Mouse (Mus musculus): ENCODE measurements around the gene Slc8b1. TPM values are rescaled to one million over a fixed set of nuclear protein-coding genes. Genes with fewer than 3 reads are reported as not detected.

Slc8b1 gene
- polyA plus RNA-seq, 1 experiment from 2014 or later, result 6.6 TPM

- Histone ChIP-seq H3K27me3 (no peaks in the 10 kb centered on the region), H3K9ac (no peak overlapping the region), H3K4me2 (peak overlapping the region; percentile 17; the same call in 1 of the 2 replicates), H3K4me3 (no peak overlapping the region), H3K27ac (peak overlapping the region; percentile 80), H3K36me3 (no peaks in the 10 kb centered on the region), H3K4me1 (peaks cover 75% of the 10 kb centered on the region), H3K9me3 (no peaks in the 10 kb centered on the region)
- 67% methylated on average over 11 of the region's 11 CpGs for WGBS
- no peak for ATAC-seq (ENCODE audit: borderline replicate concordance, extremely low read depth, low FRiP score, low TSS enrichment)
Observed at GRCm38 (mm10) chr5:120570289-120570897, 59.4 kb downstream of the Slc8b1 start.

GRCm38 (mm10) chr5:120571056-120571740, 60.2 kb downstream of the Slc8b1 start:
- Histone ChIP-seq H3K36me3 (no peaks in the 10 kb centered on the region), H3K4me1 (peaks cover 67% of the 10 kb centered on the region), H3K9me3 (no peaks in the 10 kb centered on the region), H3K27ac (peak overlapping the region; percentile 80), H3K4me3 (no peak overlapping the region), H3K9ac (no peak overlapping the region), H3K27me3 (no peaks in the 10 kb centered on the region), H3K4me2 (peak overlapping the region; percentile 17; the same call in 1 of the 2 replicates)
- 31% methylated on average over 14 of the region's 14 CpGs for WGBS
- peak; percentile 64 for ATAC-seq (ENCODE audit: borderline replicate concordance, extremely low read depth, low FRiP score, low TSS enrichment)

DNA sequence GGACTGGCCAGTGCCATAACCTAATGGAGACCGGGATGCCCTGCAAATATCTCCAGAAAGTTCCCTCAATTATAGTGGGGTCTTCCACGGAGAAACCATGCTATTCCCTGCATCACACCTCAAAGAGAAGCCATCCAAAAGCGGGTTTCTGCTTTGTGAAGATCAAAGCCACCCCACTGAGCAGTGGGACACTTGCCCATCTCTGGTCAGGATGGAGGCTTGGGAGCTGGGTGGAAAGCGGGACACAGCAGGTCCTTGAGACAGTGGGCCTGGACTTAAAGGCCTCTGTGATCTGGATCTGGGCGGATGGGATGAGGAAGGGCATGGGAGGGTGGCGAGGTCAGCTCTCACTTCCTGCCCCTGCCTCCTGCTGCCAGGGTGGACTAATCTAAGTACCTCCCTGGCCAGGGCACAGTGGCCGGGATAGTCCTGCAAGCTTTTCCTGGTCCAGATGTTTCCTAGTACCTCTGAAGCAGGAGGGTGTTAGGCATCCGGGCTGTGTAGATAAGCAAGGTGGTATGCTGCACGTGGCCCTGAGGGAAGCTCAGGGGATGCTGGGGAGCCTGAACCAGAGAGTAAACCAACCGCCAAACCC, 63.6 kb downstream of the Slc8b1 start:
- no peak overlapping the region for H3K4me3 ChIP-seq
- ATAC-seq (ENCODE audit: borderline replicate concordance, extremely low read depth, low FRiP score, low TSS enrichment), result no peak
- no peaks in the 10 kb centered on the region for H3K27me3 ChIP-seq
- no peak overlapping the region for H3K4me2 ChIP-seq
- H3K36me3 ChIP-seq, result no peaks in the 10 kb centered on the region
- no peak overlapping the region for H3K9ac ChIP-seq
- no peak overlapping the region for H3K27ac ChIP-seq
- H3K9me3 ChIP-seq, result no peaks in the 10 kb centered on the region
- H3K4me1 ChIP-seq, result peaks cover 56% of the 10 kb centered on the region
- 63% methylated on average over 10 of the region's 10 CpGs for WGBS

DNA sequence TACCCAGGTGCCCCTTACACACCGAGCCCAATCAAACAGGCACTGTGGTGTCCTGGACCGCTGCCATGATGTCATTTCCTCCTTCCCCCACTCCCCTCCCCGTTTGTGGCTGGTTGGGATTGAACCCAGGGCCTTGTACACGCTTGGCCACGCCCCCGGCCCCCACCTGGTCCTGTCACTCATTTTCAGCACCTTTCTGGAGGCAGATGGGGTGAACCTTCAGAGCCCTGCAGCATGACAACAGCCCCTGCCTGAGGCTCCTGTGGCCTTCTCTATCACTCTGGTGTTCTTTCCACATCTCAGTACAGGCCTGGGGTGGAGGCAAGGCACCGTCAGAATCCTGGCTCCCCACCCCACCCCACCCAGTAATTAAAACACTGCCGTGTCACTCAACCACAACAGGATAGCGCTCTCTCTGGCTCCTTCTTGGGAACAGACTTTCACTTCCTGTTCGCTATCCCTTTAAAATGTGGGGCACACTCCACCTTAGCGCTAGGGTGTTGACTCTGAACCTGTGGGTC, 65.9 kb downstream of the Slc8b1 start:
- ATAC-seq (ENCODE audit: borderline replicate concordance, extremely low read depth, low FRiP score, low TSS enrichment), result no peak
- Histone ChIP-seq H3K9ac (no peak overlapping the region), H3K4me2 (no peak overlapping the region), H3K27me3 (no peaks in the 10 kb centered on the region), H3K4me1 (peaks cover 38% of the 10 kb centered on the region), H3K4me3 (no peak overlapping the region), H3K9me3 (no peaks in the 10 kb centered on the region), H3K27ac (no peak overlapping the region), H3K36me3 (no peaks in the 10 kb centered on the region)
- 68% methylated on average over 11 of the region's 11 CpGs for WGBS

DNA sequence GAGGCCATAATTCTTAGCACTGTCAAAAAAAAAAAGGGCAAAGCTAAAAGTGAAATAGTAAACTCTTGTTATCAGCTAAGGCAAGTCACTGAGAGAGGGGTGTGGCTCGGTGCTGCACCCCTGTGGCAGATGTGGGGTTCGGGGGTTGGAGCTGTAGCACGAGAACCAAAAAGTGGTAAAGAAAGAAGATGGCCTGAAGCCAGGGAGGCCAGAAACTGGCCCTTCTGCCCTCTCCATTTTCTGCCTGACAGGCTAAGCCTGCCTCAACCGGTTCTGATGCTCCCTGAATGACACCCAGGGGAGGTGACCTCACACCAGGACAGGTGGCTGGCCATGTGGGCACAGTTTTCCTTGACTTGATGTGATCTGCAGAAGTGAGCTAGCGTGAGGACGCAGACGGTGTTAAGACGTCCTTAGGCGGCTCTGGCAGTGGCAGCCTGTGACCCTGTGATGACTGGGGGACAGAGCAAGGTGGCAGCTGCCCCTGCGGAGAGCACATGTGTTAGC, 67.0 kb downstream of the Slc8b1 start:
- H3K4me2 ChIP-seq, result no peak overlapping the region
- no peak overlapping the region for H3K9ac ChIP-seq
- no peaks in the 10 kb centered on the region for H3K27me3 ChIP-seq
- H3K36me3 ChIP-seq, result peaks cover 7% of the 10 kb centered on the region
- no peak overlapping the region for H3K27ac ChIP-seq
- no peak overlapping the region for H3K4me3 ChIP-seq
- ATAC-seq (ENCODE audit: borderline replicate concordance, extremely low read depth, low FRiP score, low TSS enrichment), result 0 out of 2 replicates have a peak, but pooled peaks have one; percentile 15
- WGBS, result 39% methylated on average over 10 of the region's 10 CpGs
- peaks cover 33% of the 10 kb centered on the region for H3K4me1 ChIP-seq
- H3K9me3 ChIP-seq, result no peaks in the 10 kb centered on the region

DNA sequence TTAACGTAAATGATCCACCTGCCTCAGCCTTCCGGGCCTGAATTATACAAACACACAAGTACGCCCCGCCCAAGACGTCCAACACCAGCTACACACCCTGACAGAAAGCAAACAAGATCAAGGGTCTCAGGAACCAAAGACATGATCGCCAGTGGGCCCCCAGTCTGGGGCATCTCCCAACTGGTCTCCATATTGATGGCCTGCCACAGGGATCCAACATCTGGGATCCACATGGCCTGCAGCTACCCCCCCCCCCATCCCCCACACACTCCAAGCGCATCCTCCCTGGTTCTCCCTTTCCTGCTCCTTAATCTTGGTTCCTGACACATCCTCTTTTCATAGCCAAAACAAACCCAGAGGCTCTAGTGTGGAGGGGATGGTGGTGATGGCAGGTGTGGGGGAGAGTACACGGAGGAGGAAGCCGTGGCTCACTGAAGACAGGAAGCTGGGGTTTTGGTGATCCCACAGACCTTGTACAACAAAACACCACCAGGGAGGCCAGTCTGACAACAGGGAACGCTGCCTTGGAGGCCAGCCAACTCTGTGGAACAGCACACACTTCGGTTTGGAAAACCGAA, 67.6 kb downstream of the Slc8b1 start:
- H3K4me2 ChIP-seq, result no peak overlapping the region; the same call in 1 of the 2 replicates
- H3K4me1 ChIP-seq, result peaks cover 28% of the 10 kb centered on the region
- H3K9me3 ChIP-seq, result no peaks in the 10 kb centered on the region
- no peaks in the 10 kb centered on the region for H3K27me3 ChIP-seq
- H3K36me3 ChIP-seq, result peaks cover 13% of the 10 kb centered on the region
- peak overlapping the region; percentile 57 for H3K27ac ChIP-seq
- no peak overlapping the region for H3K4me3 ChIP-seq
- ATAC-seq (ENCODE audit: borderline replicate concordance, extremely low read depth, low FRiP score, low TSS enrichment), result peak; percentile 62; the same call in 1 of the 2 replicates
- WGBS, result 20% methylated on average over 12 of the region's 12 CpGs
- H3K9ac ChIP-seq, result no peak overlapping the region

DNA sequence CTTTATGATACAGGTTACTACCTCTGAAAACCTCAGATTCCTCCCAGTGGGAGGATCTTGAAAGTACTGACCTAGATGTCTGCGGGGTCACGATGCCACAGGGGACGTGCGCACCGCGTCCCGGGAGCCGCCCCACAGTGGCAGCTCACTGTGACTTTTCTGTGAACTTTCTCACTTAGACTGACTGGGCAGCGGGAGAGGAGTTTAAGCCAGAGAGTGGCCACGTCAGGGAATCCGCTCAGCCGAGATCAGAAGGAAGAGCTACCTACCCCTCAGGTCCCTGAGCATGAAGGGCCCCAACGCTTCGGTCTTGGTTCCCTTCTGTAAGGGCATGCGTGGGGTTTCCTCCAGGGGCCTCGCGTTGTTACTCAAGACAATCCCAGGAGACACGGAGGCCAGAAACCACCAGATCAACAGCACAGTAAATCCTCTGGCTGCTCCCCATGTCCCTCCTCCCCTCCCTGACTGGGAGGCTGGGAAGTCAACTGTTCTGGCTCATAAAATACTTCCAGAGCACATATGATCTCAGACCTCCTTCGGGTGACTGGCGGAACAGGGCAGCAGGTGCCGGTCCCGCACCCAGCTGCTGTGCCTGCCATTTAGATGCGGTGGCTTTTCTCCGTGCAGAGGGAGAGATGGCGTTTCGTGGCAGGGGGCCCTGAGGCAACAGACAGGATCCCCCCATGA, 68.4 kb downstream of the Slc8b1 start:
- Histone ChIP-seq H3K9ac (peak overlapping the region; percentile 0; the same call in 1 of the 2 replicates), H3K36me3 (peaks cover 14% of the 10 kb centered on the region), H3K9me3 (no peaks in the 10 kb centered on the region), H3K27ac (peak overlapping the region; percentile 57), H3K4me3 (no peak overlapping the region), H3K27me3 (no peaks in the 10 kb centered on the region), H3K4me1 (peaks cover 28% of the 10 kb centered on the region), H3K4me2 (no peak overlapping the region; the same call in 1 of the 2 replicates)
- no peak for ATAC-seq (ENCODE audit: borderline replicate concordance, extremely low read depth, low FRiP score, low TSS enrichment)
- WGBS, result 49% methylated on average over 26 of the region's 26 CpGs

- WGBS, result 92% methylated on average over 26 of the region's 26 CpGs
- H3K27me3 ChIP-seq, result no peaks in the 10 kb centered on the region
- H3K4me3 ChIP-seq, result no peak overlapping the region
- H3K9ac ChIP-seq, result no peak overlapping the region
- no peak for ATAC-seq (ENCODE audit: borderline replicate concordance, extremely low read depth, low FRiP score, low TSS enrichment)
- H3K27ac ChIP-seq, result no peak overlapping the region
- H3K36me3 ChIP-seq, result peaks cover 14% of the 10 kb centered on the region
- no peaks in the 10 kb centered on the region for H3K9me3 ChIP-seq
- H3K4me2 ChIP-seq, result no peak overlapping the region
- H3K4me1 ChIP-seq, result peaks cover 33% of the 10 kb centered on the region
Observed at GRCm38 (mm10) chr5:120579898-120580626, 69.1 kb downstream of the Slc8b1 start.

DNA sequence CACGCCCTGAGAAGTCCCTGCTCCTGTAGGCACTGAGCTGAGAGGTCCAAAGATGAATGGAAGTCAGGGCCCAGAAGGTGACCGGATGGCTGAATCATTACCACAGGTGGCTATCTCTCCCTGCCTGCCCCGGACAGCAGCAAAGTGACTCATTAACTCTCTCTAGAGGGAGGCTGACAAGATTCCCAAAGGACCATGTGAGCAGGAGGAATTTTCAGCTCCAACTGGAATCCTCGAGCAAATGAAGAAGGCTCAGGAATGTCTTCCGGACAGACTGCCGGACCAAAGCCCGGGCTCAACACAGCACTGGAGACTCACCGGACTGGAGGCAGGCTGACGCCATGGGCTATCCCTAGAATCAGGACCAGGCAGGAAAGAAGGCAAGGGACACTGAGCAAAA, 71.0 kb downstream of the Slc8b1 start:
- no peaks in the 10 kb centered on the region for H3K27me3 ChIP-seq
- H3K9me3 ChIP-seq, result no peaks in the 10 kb centered on the region
- 68% methylated on average over 9 of the region's 9 CpGs for WGBS
- H3K9ac ChIP-seq, result no peak overlapping the region
- ATAC-seq (ENCODE audit: borderline replicate concordance, extremely low read depth, low FRiP score, low TSS enrichment), result no peak
- peaks cover 44% of the 10 kb centered on the region for H3K4me1 ChIP-seq
- no peak overlapping the region for H3K4me2 ChIP-seq
- peaks cover 14% of the 10 kb centered on the region for H3K36me3 ChIP-seq
- H3K27ac ChIP-seq, result no peak overlapping the region
- H3K4me3 ChIP-seq, result no peak overlapping the region

GRCm38 (mm10) chr5:120583511-120583910, 72.5 kb downstream of the Slc8b1 start:
- 88% methylated on average over 4 of the region's 4 CpGs for WGBS
- H3K36me3 ChIP-seq, result peaks cover 14% of the 10 kb centered on the region
- peaks cover 45% of the 10 kb centered on the region for H3K4me1 ChIP-seq
- no peaks in the 10 kb centered on the region for H3K9me3 ChIP-seq
- H3K9ac ChIP-seq, result no peak overlapping the region
- no peak overlapping the region for H3K27ac ChIP-seq
- ATAC-seq (ENCODE audit: borderline replicate concordance, extremely low read depth, low FRiP score, low TSS enrichment), result no peak
- no peak overlapping the region for H3K4me3 ChIP-seq
- H3K27me3 ChIP-seq, result no peaks in the 10 kb centered on the region
- no peak overlapping the region for H3K4me2 ChIP-seq

All from lung, embryonic 15.5 days (tissue).